Mouse (Mus musculus) limb, embryonic 14.5 days (tissue): ENCODE results near the gene Fgfr3. TPM values are rescaled to one million over a fixed set of nuclear protein-coding genes. Genes with fewer than 3 reads are reported as not detected.

ENCODE experiments used
- ATAC-seq: fragments of 200-750 bp; cut with Nextera tagmentation; 2 replicates; pipeline ENCODE4 v1.8.0; 2017; ENCODE audit warnings: low read depth, moderate number of reproducible peaks, moderate TSS enrichment; ENCODE audit not compliant: low FRiP score
- DNase-seq: peaks from one replicate; pipeline ENCODE4 v3.0.0-alpha.2; 2015; ENCODE audit warnings: low spot score
- H3K27ac ChIP-seq: fragments of 300-500 bp; sonication (generic); replicated peaks from 2 replicates; pipeline ENCODE4 v1.5.1; 2014; ENCODE audit warnings: low read depth, mild to moderate bottlenecking, low read length, moderate library complexity, mixed read lengths
- H3K27me3 ChIP-seq: fragments of 300-500 bp; sonication (generic); 2 replicates; pipeline ENCODE4 v1.6.1; 2014; ENCODE audit warnings: low read length, mixed read lengths; ENCODE audit not compliant: control insufficient read depth, insufficient read depth
- H3K36me3 ChIP-seq: fragments of 300-500 bp; sonication (generic); 2 replicates; pipeline ENCODE4 v1.6.1; 2014; ENCODE audit warnings: mild to moderate bottlenecking, low read length, moderate library complexity, mixed read lengths; ENCODE audit not compliant: control insufficient read depth, insufficient read depth
- H3K4me1 ChIP-seq: fragments of 300-500 bp; sonication (generic); 2 replicates; pipeline ENCODE4 v1.6.1; 2014; ENCODE audit warnings: antibody characterized with exemption, low read length, mixed read lengths; ENCODE audit not compliant: control insufficient read depth, insufficient read depth
- H3K4me2 ChIP-seq: fragments of 300-500 bp; sonication (generic); replicated peaks from 2 replicates; pipeline ENCODE4 v1.6.1; 2014; ENCODE audit warnings: low read depth, mild to moderate bottlenecking, low read length, moderate library complexity; ENCODE audit not compliant: severe bottlenecking
- H3K4me3 ChIP-seq: fragments of 300-500 bp; sonication (generic); replicated peaks from 2 replicates; pipeline ENCODE4 v1.5.1; 2014; ENCODE audit warnings: low read length
- H3K9ac ChIP-seq: fragments of 300-500 bp; sonication (generic); 2 replicates; pipeline ENCODE4 v1.6.1; 2014; ENCODE audit warnings: mild to moderate bottlenecking, low read depth, low read length, moderate library complexity; ENCODE audit not compliant: severe bottlenecking
- H3K9me3 ChIP-seq: fragments of 300-500 bp; sonication (generic); 2 replicates; pipeline ENCODE4 v1.6.1; 2016; ENCODE audit warnings: low read length; ENCODE audit not compliant: control insufficient read depth
- POLR2A ChIP-seq: fragments of 200-500 bp; IDR thresholded peaks from 2 replicates; pipeline ENCODE4 v1.8.0; 2012; ENCODE audit warnings: inconsistent platforms, mild to moderate bottlenecking, moderate library complexity, borderline replicate concordance; ENCODE audit not compliant: insufficient read depth, insufficient read length; ENCODE audit errors: extremely low read depth
- WGBS: fragments of 180-500 bp; shearing (Covaris S2); extraction: QIAGEN DNeasy Blood & Tissue Kit; methylation state at CpG from one replicate; pipeline ENCODE4 v1.1.7; 2014; 5-methylcytosine and 5-hydroxymethylcytosine counted together
- polyA plus RNA-seq, 2 experiments: library from polyadenylated mRNA; depleted of rRNA in 1 of 2; stranded (reverse) in 1 of 2; unstranded in 1 of 2; fragments of >200 nt; fragmentation: Nextera tagmentation in 1 of 2; extraction: Ambion mirVana in 1 of 2; gene quantifications; 2 replicates each; pipeline versions ENCODE4 v1.2.1 to v1.2.3; 2012 to 2014

Fgfr3 gene
- polyA plus RNA-seq, 2 experiments = 27.5 to 143 TPM

- Histone ChIP-seq H3K27me3 (peaks cover 5% of the 10 kb centered on the region; the same call in 1 of the 2 replicates), H3K9ac (peak overlapping the region; percentile 80), H3K27ac (peak overlapping the region; percentile 80), H3K4me3 (peak overlapping the region; percentile 78), H3K4me1 (peaks cover 8% of the 10 kb centered on the region), H3K4me2 (peak overlapping the region; percentile 95), H3K36me3 (peaks cover 12% of the 10 kb centered on the region), H3K9me3 (no peaks in the 10 kb centered on the region)
- DNase-seq = no peak
- 0 out of 2 replicates have a peak, but pooled peaks have one; percentile 10 for ATAC-seq
- under 1% methylated on average over 50 of the region's 53 CpGs for WGBS
- no peak for TF ChIP-seq POLR2A
Measured at GRCm38 (mm10) chr5:33722266-33723018, 968 bp downstream of the Fgfr3 start.

- ATAC-seq (no peak), DNase-seq (no peak)
- Histone ChIP-seq H3K4me1 (peaks cover 8% of the 10 kb centered on the region), H3K4me3 (peak overlapping the region; percentile 78), H3K27me3 (peaks cover 5% of the 10 kb centered on the region; the same call in 1 of the 2 replicates), H3K36me3 (peaks cover 19% of the 10 kb centered on the region), H3K4me2 (peak overlapping the region; percentile 95), H3K27ac (peak overlapping the region; percentile 80), H3K9me3 (no peaks in the 10 kb centered on the region), H3K9ac (peak overlapping the region; percentile 80)
- no peak for TF ChIP-seq POLR2A
- WGBS = under 1% methylated on average over 60 of the region's 61 CpGs
Measured at GRCm38 (mm10) chr5:33723019-33723640, 1.7 kb downstream of the Fgfr3 start.

DNA sequence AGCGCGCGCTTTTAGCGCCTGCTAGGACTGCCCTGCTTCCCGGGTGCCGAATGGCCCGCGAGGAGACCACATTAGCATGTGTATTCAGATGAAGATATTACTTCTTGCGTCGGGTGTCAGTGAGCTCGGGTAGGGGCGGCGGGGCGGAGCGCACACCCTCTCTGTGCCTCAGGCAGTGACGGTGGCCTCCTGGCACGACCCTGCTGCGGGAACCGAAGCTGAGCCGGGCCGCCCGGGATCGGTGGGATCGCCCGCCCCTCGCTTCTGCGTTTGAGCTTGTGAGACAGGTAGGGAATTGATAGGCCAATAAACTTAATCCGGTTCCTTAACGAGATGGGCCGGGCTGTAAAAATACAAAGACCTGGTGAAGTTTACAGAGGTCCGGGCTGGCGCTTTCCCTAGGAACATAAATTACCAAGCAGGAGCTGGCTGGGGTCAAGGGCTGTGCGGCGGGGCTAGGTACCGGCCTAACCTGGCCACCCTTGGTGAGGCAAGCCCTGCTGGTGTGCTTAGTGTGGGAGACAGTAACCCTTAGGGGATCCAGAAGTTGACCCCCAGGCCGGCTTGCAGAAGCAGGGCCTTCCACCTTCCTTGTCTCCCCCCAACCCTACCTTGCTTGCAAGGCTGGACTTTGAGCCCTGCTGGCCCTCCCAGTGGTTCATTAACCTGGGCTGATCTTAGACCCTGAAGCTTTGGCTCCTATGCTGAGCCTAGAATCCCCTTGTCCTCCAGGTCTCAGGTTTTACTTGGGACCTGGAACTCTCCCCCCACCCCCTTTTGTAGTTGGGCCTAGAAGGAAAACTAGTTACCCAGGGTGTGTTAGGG is 2.4 kb downstream of the Fgfr3 start:
- ATAC-seq (no peak), DNase-seq (no peak)
- H3K4me2 ChIP-seq = peak overlapping the region; percentile 95
- peaks cover 8% of the 10 kb centered on the region for H3K4me1 ChIP-seq
- H3K9me3 ChIP-seq = no peaks in the 10 kb centered on the region
- peak overlapping the region; percentile 78 for H3K4me3 ChIP-seq
- no peak for TF ChIP-seq POLR2A
- H3K36me3 ChIP-seq = peaks cover 20% of the 10 kb centered on the region
- 3% methylated on average over 36 of the region's 36 CpGs for WGBS
- H3K27me3 ChIP-seq = peaks cover 5% of the 10 kb centered on the region; the same call in 1 of the 2 replicates
- H3K27ac ChIP-seq = peak overlapping the region; percentile 80; the same call in 1 of the 2 replicates
- peak overlapping the region; percentile 80 for H3K9ac ChIP-seq

- H3K36me3 ChIP-seq = peaks cover 39% of the 10 kb centered on the region
- 86% methylated on average over 7 of the region's 7 CpGs for WGBS
- TF ChIP-seq POLR2A = no peak
- peaks cover 8% of the 10 kb centered on the region for H3K4me1 ChIP-seq
- ATAC-seq (no peak), DNase-seq (no peak)
- no peak overlapping the region for H3K9ac ChIP-seq
- H3K9me3 ChIP-seq = no peaks in the 10 kb centered on the region
- H3K4me3 ChIP-seq = 0 out of 2 replicates have a peak overlapping the region, but pooled peaks have one; percentile 7
- peak overlapping the region; percentile 21; the same call in 1 of the 2 replicates for H3K4me2 ChIP-seq
- peaks cover 5% of the 10 kb centered on the region; the same call in 1 of the 2 replicates for H3K27me3 ChIP-seq
- H3K27ac ChIP-seq = no peak overlapping the region
Measured at GRCm38 (mm10) chr5:33726081-33726647, 4.7 kb downstream of the Fgfr3 start.
